Mouse (Mus musculus) heart, embryonic 11.5 days (tissue): ENCODE measurements around the gene Wdr95. TPM values are rescaled to one million over a fixed set of nuclear protein-coding genes. Genes with fewer than 3 reads are reported as not detected.
"Not testable (repeated sequence)": the region's sequence is repeated elsewhere in the genome, so short reads cannot be mapped to it uniquely, and the experiment has no call there.

Source experiments
- ATAC-seq: fragments of 200-750 bp; cut with Nextera tagmentation; replicated peaks from 2 replicates; pipeline ENCODE4 v1.8.0; 2017; ENCODE audit warnings: moderate library complexity; ENCODE audit not compliant: insufficient number of reproducible peaks, low FRiP score, low TSS enrichment
- H3K27ac ChIP-seq: fragments of 300-500 bp; sonication (generic); 2 replicates; pipeline ENCODE4 v1.5.1; 2014; ENCODE audit warnings: mild to moderate bottlenecking, low read depth, low read length
- H3K27me3 ChIP-seq: fragments of 300-500 bp; sonication (generic); 2 replicates; pipeline ENCODE4 v1.6.1; 2014; ENCODE audit warnings: mild to moderate bottlenecking, low read length, mixed read lengths; ENCODE audit not compliant: control insufficient read depth, insufficient read depth
- H3K36me3 ChIP-seq: fragments of 300-500 bp; sonication (generic); 2 replicates; pipeline ENCODE4 v1.6.1; 2014; ENCODE audit warnings: mild to moderate bottlenecking, low read length, moderate library complexity, mixed read lengths; ENCODE audit not compliant: control insufficient read depth, insufficient read depth
- H3K4me1 ChIP-seq: fragments of 300-500 bp; sonication (generic); 2 replicates; pipeline ENCODE4 v1.6.1; 2014; ENCODE audit warnings: low read length; ENCODE audit not compliant: control insufficient read depth, insufficient read depth
- H3K4me2 ChIP-seq: fragments of 300-500 bp; sonication (generic); 2 replicates; pipeline ENCODE4 v1.6.1; 2014; ENCODE audit warnings: mild to moderate bottlenecking, moderate library complexity
- H3K4me3 ChIP-seq: fragments of 300-500 bp; sonication (generic); 2 replicates; pipeline ENCODE4 v1.5.1; 2014; ENCODE audit warnings: low read depth, low read length
- H3K9ac ChIP-seq: fragments of 300-500 bp; sonication (generic); 2 replicates; pipeline ENCODE4 v1.6.1; 2014; ENCODE audit warnings: mild to moderate bottlenecking, low read depth, low read length, moderate library complexity
- H3K9me3 ChIP-seq: fragments of 300-500 bp; sonication (generic); replicated peaks from 2 replicates; pipeline ENCODE4 v1.6.1; 2016; ENCODE audit warnings: low read length; ENCODE audit not compliant: control insufficient read depth
- WGBS: fragments of 180-500 bp; shearing (Covaris S2); extraction: QIAGEN DNeasy Blood & Tissue Kit; methylation state at CpG from one replicate; pipeline ENCODE4 v1.1.7; 2014; ENCODE audit not compliant: insufficient replicate concordance; 5-methylcytosine and 5-hydroxymethylcytosine counted together
- polyA plus RNA-seq: library from polyadenylated mRNA; unstranded; fragments of >200 nt; fragmentation: Nextera tagmentation; extraction: Ambion mirVana; gene quantifications from 2 replicates; pipeline ENCODE4 v1.2.1, GENCODE M21; 2014

Wdr95 gene
- polyA plus RNA-seq, 1 experiment from 2014 or later, result 0.09 TPM

DNA sequence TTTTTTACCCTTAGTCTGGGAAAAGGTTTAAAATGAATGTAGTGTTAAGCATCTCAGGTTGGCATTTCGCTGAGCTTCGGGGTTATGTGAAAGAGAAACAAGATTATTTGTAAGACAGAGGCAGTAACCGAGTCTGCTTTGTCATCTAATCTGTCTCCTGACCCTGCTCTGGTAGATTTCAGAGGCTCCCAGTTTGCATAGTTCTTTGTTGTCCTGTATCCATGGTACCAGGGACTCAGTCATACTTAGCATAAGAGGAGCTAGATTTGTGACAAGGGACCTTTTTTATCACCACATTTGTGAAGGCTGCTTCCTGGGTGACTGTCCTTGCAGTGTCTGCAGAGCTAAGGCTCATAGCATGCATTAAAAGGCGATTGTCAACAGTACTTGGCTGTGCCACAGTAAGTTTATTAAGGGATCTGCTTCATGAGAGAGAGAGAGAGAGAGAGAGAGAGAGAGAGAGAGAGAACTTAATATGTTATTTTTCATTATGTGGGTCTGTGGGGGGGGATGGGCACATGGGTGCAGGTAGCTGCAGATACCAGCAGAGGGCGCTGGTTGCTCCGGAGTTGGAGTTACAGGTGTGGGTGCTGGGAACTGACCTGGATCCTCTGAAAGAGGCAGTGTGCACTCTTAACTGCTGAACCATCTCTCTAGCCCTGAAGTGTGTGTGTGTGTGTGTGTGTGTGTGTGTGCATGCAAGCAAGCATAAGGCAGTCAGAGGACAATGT, 3.3 kb upstream of the Wdr95 start:
- 37% methylated on average over 6 of the region's 6 CpGs for WGBS
- H3K4me3 ChIP-seq, result peak overlapping the region; percentile 16; the same call in 1 of the 2 replicates
- H3K27me3 ChIP-seq, result no peaks in the 10 kb centered on the region
- H3K9ac ChIP-seq, result no peak overlapping the region
- ATAC-seq, result no peak
- no peak overlapping the region for H3K27ac ChIP-seq
- H3K4me1 ChIP-seq, result peaks cover 17% of the 10 kb centered on the region
- H3K4me2 ChIP-seq, result peak overlapping the region; percentile 57
- no peaks in the 10 kb centered on the region for H3K36me3 ChIP-seq
- no peaks in the 10 kb centered on the region for H3K9me3 ChIP-seq

DNA sequence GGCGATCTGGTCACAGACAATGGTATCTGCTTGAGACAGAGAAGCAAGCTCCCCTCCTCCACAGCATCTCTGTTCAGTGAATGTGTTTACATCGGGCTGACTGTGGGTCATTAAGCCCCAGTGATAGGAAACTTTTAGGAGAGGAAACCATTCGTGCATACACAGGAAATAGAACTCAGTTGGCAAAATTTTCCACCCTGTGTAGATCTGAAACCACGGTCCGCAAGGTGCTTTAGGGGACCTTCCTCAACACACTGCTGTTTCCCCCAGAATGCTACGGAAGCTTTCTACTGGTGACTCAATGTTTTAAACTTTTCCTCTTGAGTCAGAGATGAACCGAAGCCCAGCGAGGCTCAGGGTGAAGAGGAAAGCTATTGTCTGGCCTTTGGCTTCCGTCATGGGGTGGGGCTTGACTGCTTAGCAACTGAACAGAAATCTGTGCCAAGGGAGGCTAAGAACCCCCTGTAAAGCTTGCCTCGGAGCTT, 2.0 kb upstream of the Wdr95 start:
- H3K9me3 ChIP-seq, result no peaks in the 10 kb centered on the region
- H3K27me3 ChIP-seq, result no peaks in the 10 kb centered on the region
- peaks cover 13% of the 10 kb centered on the region for H3K4me1 ChIP-seq
- H3K9ac ChIP-seq, result no peak overlapping the region
- peak overlapping the region; percentile 42; the same call in 1 of the 2 replicates for H3K27ac ChIP-seq
- WGBS, result 51% methylated on average over 10 of the region's 10 CpGs
- H3K4me3 ChIP-seq, result no peak overlapping the region
- no peak for ATAC-seq
- H3K36me3 ChIP-seq, result no peaks in the 10 kb centered on the region
- peak overlapping the region; percentile 25; the same call in 1 of the 2 replicates for H3K4me2 ChIP-seq

DNA sequence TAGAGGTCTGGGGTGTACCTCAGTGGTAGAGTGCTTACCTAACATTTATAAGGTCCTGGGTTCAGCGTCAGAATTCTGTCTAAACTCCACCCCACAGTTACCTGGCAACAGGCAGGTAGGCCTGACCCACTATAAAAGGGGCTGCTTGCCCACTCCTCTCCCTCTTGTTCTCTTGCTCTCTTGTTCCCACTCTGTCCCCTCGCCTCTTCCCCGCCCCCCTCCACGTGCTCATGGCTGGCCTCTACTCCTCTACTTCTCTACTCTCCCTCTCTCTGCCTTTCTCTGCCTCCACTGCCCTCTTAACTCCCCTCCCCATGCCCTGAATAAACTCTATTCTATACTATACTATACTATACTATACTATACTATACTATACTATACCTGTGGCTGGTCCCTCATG, 1.2 kb upstream of the Wdr95 start:
- not testable (repeated sequence) for H3K27ac ChIP-seq, H3K27me3 ChIP-seq, H3K4me2 ChIP-seq, H3K4me1 ChIP-seq, H3K36me3 ChIP-seq, ATAC-seq, H3K4me3 ChIP-seq, H3K9ac ChIP-seq, H3K9me3 ChIP-seq
- 74% methylated on average over 4 of the region's 4 CpGs for WGBS

DNA sequence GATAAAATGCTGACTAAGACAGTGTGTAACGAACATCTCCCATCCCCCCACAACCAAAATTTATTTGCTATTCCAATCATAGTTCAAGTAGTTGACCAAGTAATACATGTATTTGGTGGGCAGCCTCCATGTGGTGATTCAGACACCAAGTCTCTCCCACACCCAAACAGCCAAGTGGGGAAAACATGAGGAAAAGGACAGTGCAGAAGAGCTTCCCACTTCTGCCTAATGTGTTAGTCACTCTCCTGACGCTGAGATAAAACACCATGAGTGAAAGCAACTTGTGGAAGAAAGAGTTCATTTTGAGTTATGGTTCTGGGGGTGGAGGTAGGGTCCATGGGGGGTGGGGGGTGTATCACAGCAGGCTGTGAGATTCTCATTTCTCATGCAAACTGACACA, 5.4 kb downstream of the Wdr95 start:
- no peaks in the 10 kb centered on the region for H3K27me3 ChIP-seq
- H3K36me3 ChIP-seq, result no peaks in the 10 kb centered on the region
- no peak for ATAC-seq
- WGBS, result 84% methylated on average over 2 of the region's 2 CpGs
- no peaks in the 10 kb centered on the region for H3K9me3 ChIP-seq
- no peak overlapping the region for H3K4me2 ChIP-seq
- no peak overlapping the region for H3K4me3 ChIP-seq
- peaks cover 9% of the 10 kb centered on the region; the same call in 1 of the 2 replicates for H3K4me1 ChIP-seq
- H3K27ac ChIP-seq, result no peak overlapping the region
- H3K9ac ChIP-seq, result no peak overlapping the region

DNA sequence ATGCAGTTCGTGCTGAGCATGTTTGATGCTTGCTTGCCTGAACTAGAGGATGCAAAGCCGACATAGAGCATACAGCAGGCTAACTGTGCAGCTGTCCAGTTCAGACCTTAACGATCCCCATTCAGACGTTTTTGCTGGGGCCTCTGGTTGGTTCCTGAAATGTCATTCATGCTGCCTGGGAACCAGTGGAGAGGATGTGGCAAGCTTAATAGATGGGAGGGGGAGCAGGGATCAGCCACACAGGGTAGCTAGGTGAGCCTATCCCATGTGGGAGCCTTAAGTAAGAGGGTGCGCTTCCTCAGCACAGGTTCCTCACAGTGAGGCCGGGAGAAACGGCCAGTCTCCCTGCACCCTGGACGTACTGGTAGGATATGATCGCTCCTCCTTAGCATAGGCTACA, 7.5 kb downstream of the Wdr95 start:
- WGBS, result 70% methylated on average over 9 of the region's 9 CpGs
- Histone ChIP-seq H3K4me2 (no peak overlapping the region), H3K4me3 (no peak overlapping the region), H3K27me3 (no peaks in the 10 kb centered on the region), H3K36me3 (no peaks in the 10 kb centered on the region), H3K9ac (no peak overlapping the region), H3K27ac (no peak overlapping the region), H3K4me1 (peaks cover 9% of the 10 kb centered on the region; the same call in 1 of the 2 replicates), H3K9me3 (no peaks in the 10 kb centered on the region)
- ATAC-seq, result no peak

DNA sequence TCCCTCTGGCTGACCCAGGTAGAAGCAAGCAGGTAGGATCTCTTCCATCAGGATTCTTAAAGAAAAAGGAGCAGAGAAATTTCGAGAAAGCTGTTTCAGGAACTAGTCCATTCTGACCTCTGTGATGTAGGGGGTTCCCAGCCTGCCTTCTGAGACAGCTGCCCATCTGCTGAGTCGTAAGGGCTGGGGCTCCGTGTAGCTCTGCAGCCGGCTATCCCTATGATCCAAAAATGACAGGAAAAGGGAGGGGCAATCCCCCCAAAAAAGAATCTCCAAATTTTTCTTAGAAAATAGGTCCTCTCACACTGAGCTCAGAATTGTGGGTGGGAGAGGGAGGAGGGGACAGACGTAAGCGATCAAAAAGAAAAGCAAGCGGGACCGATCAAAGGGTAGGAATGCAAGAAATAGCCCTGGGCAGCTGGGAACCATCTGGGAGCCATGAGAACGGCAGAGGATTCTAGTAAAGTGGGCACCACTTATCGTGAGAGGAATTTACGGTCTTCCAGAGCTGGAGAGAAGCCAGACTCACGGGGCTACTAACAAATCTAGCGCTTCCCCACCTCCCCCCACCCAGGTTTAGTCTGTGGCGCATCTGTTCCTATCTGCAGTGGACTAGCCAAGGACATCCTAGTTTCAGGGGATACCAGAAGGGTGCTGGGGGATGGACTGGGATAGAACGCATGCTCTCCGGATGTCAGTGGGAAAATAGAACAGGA, 9.5 kb downstream of the Wdr95 start:
- no peaks in the 10 kb centered on the region for H3K9me3 ChIP-seq
- 0 out of 2 replicates have a peak, but pooled peaks have one; percentile 35 for ATAC-seq
- peaks cover 9% of the 10 kb centered on the region; the same call in 1 of the 2 replicates for H3K4me1 ChIP-seq
- H3K4me3 ChIP-seq, result no peak overlapping the region; the same call in 1 of the 2 replicates
- no peak overlapping the region for H3K9ac ChIP-seq
- H3K27ac ChIP-seq, result no peak overlapping the region
- no peaks in the 10 kb centered on the region for H3K36me3 ChIP-seq
- H3K4me2 ChIP-seq, result peak overlapping the region; percentile 42
- WGBS, result 32% methylated on average over 16 of the region's 16 CpGs
- H3K27me3 ChIP-seq, result no peaks in the 10 kb centered on the region

DNA sequence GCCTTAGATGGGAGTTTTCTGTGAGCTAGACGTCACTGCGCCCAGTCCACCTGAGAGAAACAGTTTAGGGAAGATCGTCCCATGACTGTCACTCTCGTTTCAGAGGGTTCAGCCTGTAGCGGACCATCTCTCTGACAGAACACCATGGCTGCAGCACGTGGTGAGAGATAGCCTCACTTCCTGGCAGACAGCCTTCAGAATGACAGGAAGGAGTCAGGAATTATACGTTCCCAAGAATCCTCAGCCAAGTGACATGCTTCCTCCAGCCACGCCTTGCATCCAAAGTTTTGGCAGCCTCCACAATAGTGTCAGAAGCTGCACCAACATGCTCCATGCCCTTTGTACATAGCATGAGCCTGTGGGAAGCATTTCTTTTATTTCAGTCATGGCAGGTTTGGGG, 10.1 kb downstream of the Wdr95 start:
- peak overlapping the region; percentile 42 for H3K4me2 ChIP-seq
- 51% methylated on average over 8 of the region's 8 CpGs for WGBS
- no peaks in the 10 kb centered on the region for H3K27me3 ChIP-seq
- peaks cover 9% of the 10 kb centered on the region; the same call in 1 of the 2 replicates for H3K4me1 ChIP-seq
- no peak overlapping the region for H3K27ac ChIP-seq
- H3K9ac ChIP-seq, result no peak overlapping the region
- H3K4me3 ChIP-seq, result no peak overlapping the region; the same call in 1 of the 2 replicates
- no peaks in the 10 kb centered on the region for H3K9me3 ChIP-seq
- no peaks in the 10 kb centered on the region for H3K36me3 ChIP-seq
- no peak for ATAC-seq

DNA sequence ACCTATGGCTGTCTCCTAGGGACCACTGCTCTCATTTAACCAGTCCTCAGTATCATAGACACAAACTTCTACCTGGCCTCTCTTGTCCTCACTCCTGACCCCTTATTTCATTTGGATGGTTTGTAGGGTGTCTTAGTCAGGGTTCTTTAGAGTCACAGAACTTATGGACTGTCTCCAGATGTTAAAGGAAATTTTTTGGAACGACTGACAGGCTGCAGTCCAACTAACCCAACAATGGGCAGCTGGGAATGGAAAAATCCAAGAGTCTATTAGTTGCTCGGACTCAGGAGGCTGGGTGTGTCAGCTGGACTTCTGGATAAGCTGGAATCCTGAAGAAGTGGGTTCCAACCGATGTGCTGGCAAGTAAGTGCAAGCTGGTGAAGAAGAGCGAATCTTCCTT, 10.6 kb downstream of the Wdr95 start:
- WGBS, result 66% methylated on average over 4 of the region's 4 CpGs
- H3K27ac ChIP-seq, result no peak overlapping the region
- H3K4me1 ChIP-seq, result peaks cover 9% of the 10 kb centered on the region; the same call in 1 of the 2 replicates
- no peaks in the 10 kb centered on the region for H3K9me3 ChIP-seq
- H3K9ac ChIP-seq, result no peak overlapping the region
- no peak overlapping the region for H3K4me3 ChIP-seq
- no peaks in the 10 kb centered on the region for H3K27me3 ChIP-seq
- no peaks in the 10 kb centered on the region for H3K36me3 ChIP-seq
- no peak overlapping the region for H3K4me2 ChIP-seq
- ATAC-seq, result no peak
